ENCODE assay signal across 31 mouse cellular contexts in the genomic region with DNA sequence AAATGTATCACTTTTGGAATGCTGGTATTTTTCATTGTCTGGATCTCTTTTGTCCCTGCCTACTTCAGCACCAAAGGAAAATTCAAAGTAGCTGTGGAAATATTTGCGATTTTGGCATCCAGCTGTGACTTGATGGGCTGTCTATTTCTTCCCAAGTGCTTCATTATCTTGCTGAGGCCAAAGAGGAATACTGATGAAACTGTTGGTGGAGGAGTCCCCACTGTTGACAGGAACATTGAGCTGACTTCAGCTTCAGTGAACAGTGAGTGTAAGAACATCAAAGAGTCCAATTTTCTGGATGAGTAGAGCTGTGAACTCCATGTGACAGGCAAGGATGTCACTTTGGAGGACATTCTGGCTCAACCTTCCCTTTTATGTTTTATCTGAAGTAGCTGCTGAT. TPM values are rescaled to one million over a fixed set of nuclear protein-coding genes. Genes with fewer than 3 reads are reported as not detected.
DNase-seq lines count a peak whose midpoint lies in the region; ATAC-seq and TF ChIP-seq lines count a peak whose summit lies in the region.
"Had no signal": no experiment of that assay in that cellular context is flagged by ENCODE, and none has a peak within 500 bp of the region (broad histone marks: within the 10 kb centered on the region; RNA-seq: fewer than 3 reads in every experiment).

No protein-coding gene starts in this region.

- no peak overlapping the region for H3K4me2 ChIP-seq in midbrain, postnatal 0 days (ENCODE audit: low read depth, low read length, poor library complexity, severe bottlenecking)
- H3K4me2 ChIP-seq in midbrain, embryonic 16.5 days (ENCODE audit: low read length): no peak overlapping the region
- H3K4me2 ChIP-seq: embryonic facial prominence, embryonic 13.5 days; embryonic facial prominence, embryonic 15.5 days; forebrain, embryonic 12.5 days had no signal

- H3K4me3 ChIP-seq in midbrain, postnatal 0 days (ENCODE audit: low read depth, low read length): no peak overlapping the region
- H3K4me3 ChIP-seq in midbrain, embryonic 16.5 days (ENCODE audit: low read depth, low read length): no peak overlapping the region
- H3K4me3 ChIP-seq: embryonic facial prominence, embryonic 13.5 days; embryonic facial prominence, embryonic 15.5 days; erythroblast, embryonic 14.5 days; forebrain, embryonic 10.5 days; forebrain, embryonic 12.5 days had no signal

- H3K9ac ChIP-seq in midbrain, postnatal 0 days (replicated peaks; ENCODE audit: low read length, poor library complexity, severe bottlenecking): no peak overlapping the region
- no peak overlapping the region for H3K9ac ChIP-seq in midbrain, embryonic 16.5 days (ENCODE audit: low read depth, low read length)
- H3K9ac ChIP-seq: embryonic facial prominence, embryonic 13.5 days; embryonic facial prominence, embryonic 15.5 days; forebrain, embryonic 12.5 days had no signal

- H3K36me3 ChIP-seq in midbrain, postnatal 0 days (ENCODE audit: insufficient read depth, low read length): no peaks in the 10 kb centered on the region
- no peaks in the 10 kb centered on the region for H3K36me3 ChIP-seq in midbrain, embryonic 16.5 days (ENCODE audit: control insufficient read depth, insufficient read depth, low read length)
- H3K36me3 ChIP-seq: embryonic facial prominence, embryonic 13.5 days; embryonic facial prominence, embryonic 15.5 days; forebrain, embryonic 10.5 days; forebrain, embryonic 12.5 days; G1E had no signal

- peak; percentile 1 for DNase-seq in midbrain, postnatal 0 days (ENCODE audit: low spot score)
- peak; percentile 38 for DNase-seq in ZHBTc4 (ENCODE audit: low read depth, low spot score)
- DNase-seq in retina, postnatal 1 day: peak; percentile 40
- DNase-seq in ovary, postnatal 36 days (ENCODE audit: low spot score): no peak
- no peak for DNase-seq in kidney, postnatal 14 days
- DNase-seq: adrenal gland, adult 2 months; adrenal gland, postnatal 10 days; adrenal gland, postnatal 25 days; B cell, adult 2 months; cerebellum, adult 11 months; cerebellum, adult 18-20 months; cerebellum, adult 8-10 months; cerebellum, adult 9-11 months; cerebellum, postnatal 14 days; cerebellum, postnatal 36 days; embryo, embryonic 11 days had no signal

- WGBS in midbrain, postnatal 0 days: 31% methylated on average over 1 of the region's 1 CpGs
- 23% methylated on average over 1 of the region's 1 CpGs for WGBS in midbrain, embryonic 16.5 days

- no peak for ATAC-seq in midbrain, postnatal 0 days (ENCODE audit: low FRiP score)
- ATAC-seq in midbrain, embryonic 16.5 days: no peak
- ATAC-seq: CD4-positive, CD25-positive, alpha-beta regulatory T cell, adult 4 months; forebrain, embryonic 14.5 days; forebrain, embryonic 16.5 days had no signal

- no peaks in the 10 kb centered on the region for H3K9me3 ChIP-seq in midbrain, postnatal 0 days (ENCODE audit: low read length)
- no peaks in the 10 kb centered on the region for H3K9me3 ChIP-seq in midbrain, embryonic 16.5 days (replicated peaks; ENCODE audit: control insufficient read depth, low read length, poor library complexity, severe bottlenecking)
- H3K9me3 ChIP-seq: embryonic facial prominence, embryonic 13.5 days; embryonic facial prominence, embryonic 15.5 days; forebrain, embryonic 10.5 days; forebrain, embryonic 12.5 days; G1E had no signal

- no peak for TF ChIP-seq CTCF in midbrain, postnatal 0 days (IDR thresholded peaks at IDR 0.05)

- H3K27me3 ChIP-seq in midbrain, postnatal 0 days (ENCODE audit: insufficient read depth, low read length): no peaks in the 10 kb centered on the region
- H3K27me3 ChIP-seq in midbrain, embryonic 16.5 days (ENCODE audit: control insufficient read depth, insufficient read depth, low read depth, low read length): no peaks in the 10 kb centered on the region
- H3K27me3 ChIP-seq: CH12.LX; embryonic facial prominence, embryonic 13.5 days; embryonic facial prominence, embryonic 15.5 days; forebrain, embryonic 12.5 days had no signal

- H3K27ac ChIP-seq in midbrain, postnatal 0 days (ENCODE audit: low read depth, low read length): no peak overlapping the region
- no peak overlapping the region for H3K27ac ChIP-seq in midbrain, embryonic 16.5 days (ENCODE audit: low read length)
- H3K27ac ChIP-seq: embryonic facial prominence, embryonic 13.5 days; embryonic facial prominence, embryonic 15.5 days; forebrain, embryonic 10.5 days; forebrain, embryonic 12.5 days had no signal

- H3K4me1 ChIP-seq in midbrain, postnatal 0 days (ENCODE audit: insufficient read depth, low read length): no peaks in the 10 kb centered on the region
- H3K4me1 ChIP-seq in midbrain, embryonic 16.5 days (ENCODE audit: control insufficient read depth, insufficient read depth, low read length): no peaks in the 10 kb centered on the region
- H3K4me1 ChIP-seq: embryonic facial prominence, embryonic 13.5 days; embryonic facial prominence, embryonic 15.5 days; forebrain, embryonic 10.5 days; forebrain, embryonic 12.5 days had no signal

RNA-seq across cellular contexts. Expression of a gene that starts 43.0 kb away (rescaled TPM):
- total RNA-seq in midbrain, postnatal 0 days (2014; rRNA removed): not detected in 2 replicates
- 0.02 TPM in 1 of 2 replicates, not detected in the other for polyA plus RNA-seq in midbrain, postnatal 0 days (2015; fragmentation: Nextera tagmentation; extraction: Ambion mirVana)
- 0.03 TPM in 1 of 2 replicates, not detected in the other for polyA plus RNA-seq in midbrain, embryonic 16.5 days (2015; fragmentation: Nextera tagmentation; extraction: Ambion mirVana)
- total RNA-seq: adrenal gland, adult 2 months; adrenal gland, postnatal 10 days; adrenal gland, postnatal 25 days; adrenal gland, postnatal 4 days; CH12.LX; common myeloid progenitor, adult 5-6 weeks had no signal
- polyA plus RNA-seq: adrenal gland, adult 2 months; brain, embryonic 14.5 days; CD4-positive, CD25-positive, alpha-beta regulatory T cell, adult 4 months; embryonic facial prominence, embryonic 11.5 days; embryonic facial prominence, embryonic 13.5 days; embryonic facial prominence, embryonic 15.5 days; erythroblast, embryonic 14.5 days; forebrain, embryonic 12.5 days; forebrain, embryonic 16.5 days; G1E had no signal

Comparison
In these comparisons a context has a peak if more than half of its experiments do, and no peak if none do; other contexts are left out.
1. DNase-seq: peak in midbrain, postnatal 0 days (single experiment), ZHBTc4 (single experiment) and retina, postnatal 1 day (single experiment); none in ovary, postnatal 36 days (single experiment) and kidney, postnatal 14 days (single experiment).